8 mouse cellular contexts compared by ENCODE assay signal in genomic region chr1:67640353-67640752, GRCm38 (mm10).
DNase-seq lines count a peak whose midpoint lies in the region; ATAC-seq and TF ChIP-seq lines count a peak whose summit lies in the region.

No protein-coding gene starts in this region.

- no peak for ATAC-seq in intestine, postnatal 0 days
- no peak for ATAC-seq in stomach, postnatal 0 days (ENCODE audit: low FRiP score, low TSS enrichment)
- no peak for ATAC-seq in erythroblast, adult 5-6 weeks (replicated peaks; ENCODE audit: low FRiP score, poor library complexity, severe bottlenecking)

- no peak overlapping the region for H3K4me2 ChIP-seq in intestine, postnatal 0 days (replicated peaks; ENCODE audit: low read depth)
- H3K4me2 ChIP-seq in stomach, postnatal 0 days (replicated peaks; ENCODE audit: low read depth), result no peak overlapping the region

- no peaks in the 10 kb centered on the region for H3K4me1 ChIP-seq in kidney, adult 2 months (ENCODE audit: control insufficient read depth, insufficient read depth, low read length)
- H3K4me1 ChIP-seq in ES-Bruce4 (ENCODE audit: control insufficient read depth, insufficient read depth, low read length), result no peaks in the 10 kb centered on the region
- no peaks in the 10 kb centered on the region for H3K4me1 ChIP-seq in intestine, postnatal 0 days (replicated peaks; ENCODE audit: control insufficient read depth, insufficient read depth, low read length)
- no peaks in the 10 kb centered on the region for H3K4me1 ChIP-seq in stomach, postnatal 0 days (replicated peaks; ENCODE audit: control insufficient read depth, insufficient read depth)

- H3K9me3 ChIP-seq in ES-Bruce4 (replicated peaks; ENCODE audit: control insufficient read depth, insufficient read depth, low read length, poor library complexity, severe bottlenecking), result no peaks in the 10 kb centered on the region
- no peaks in the 10 kb centered on the region for H3K9me3 ChIP-seq in intestine, postnatal 0 days (ENCODE audit: control insufficient read depth)
- no peaks in the 10 kb centered on the region for H3K9me3 ChIP-seq in stomach, postnatal 0 days (ENCODE audit: control insufficient read depth, low read length)

- no peak overlapping the region for H3K9ac ChIP-seq in ES-Bruce4 (ENCODE audit: low read depth, poor library complexity, severe bottlenecking)
- no peak overlapping the region for H3K9ac ChIP-seq in intestine, postnatal 0 days (ENCODE audit: low read depth, low read length)
- no peak overlapping the region for H3K9ac ChIP-seq in stomach, postnatal 0 days (ENCODE audit: low read length)

- DNase-seq in kidney, adult 2 months, result peak; percentile 36
- DNase-seq in kidney, postnatal 10 days, result no peak
- DNase-seq in c-Kit-positive CD71-positive TER-119-positive erythroid progenitor cells, embryonic 14.5 days (ENCODE audit: low spot score), result peak; percentile 3
- DNase-seq in stomach, postnatal 0 days (ENCODE audit: low spot score), result no peak
- DNase-seq in left cerebral cortex, adult 8-10 months (ENCODE audit: low spot score in 2 of 2), result no peak

- H3K36me3 ChIP-seq in kidney, adult 2 months (ENCODE audit: control insufficient read depth, insufficient read depth, low read length), result no peaks in the 10 kb centered on the region
- no peaks in the 10 kb centered on the region for H3K36me3 ChIP-seq in ES-Bruce4 (ENCODE audit: control insufficient read depth, insufficient read depth, low read length, poor library complexity, severe bottlenecking)
- H3K36me3 ChIP-seq in intestine, postnatal 0 days (ENCODE audit: control insufficient read depth, insufficient read depth), result no peaks in the 10 kb centered on the region
- H3K36me3 ChIP-seq in stomach, postnatal 0 days (ENCODE audit: control insufficient read depth, insufficient read depth, low read length), result no peaks in the 10 kb centered on the region

- TF ChIP-seq POLR2A in kidney, adult 2 months (IDR thresholded peaks at IDR 0.05; ENCODE audit: low read depth, low read length), result no peak
- no peak for TF ChIP-seq POLR2A in ES-Bruce4 (IDR thresholded peaks at IDR 0.05; ENCODE audit: insufficient read depth, low read length)

- TF ChIP-seq EP300 in ES-Bruce4 (IDR thresholded peaks at IDR 0.05; ENCODE audit: insufficient read depth, low read depth, low read length), result no peak
- TF ChIP-seq EP300 in stomach, postnatal 0 days (optimal IDR thresholded peaks at IDR 0.05), result no peak

- 10% methylated on average over 9 of the region's 9 CpGs for WGBS in kidney, adult 2 months
- 20% methylated on average over 9 of the region's 9 CpGs for WGBS in intestine, postnatal 0 days
- 18% methylated on average over 9 of the region's 9 CpGs for WGBS in stomach, postnatal 0 days

- no peaks in the 10 kb centered on the region for H3K27me3 ChIP-seq in kidney, adult 2 months (replicated peaks; ENCODE audit: control insufficient read depth, insufficient read depth, low read length)
- H3K27me3 ChIP-seq in ES-Bruce4 (ENCODE audit: control insufficient read depth, insufficient read depth, low read length, poor library complexity, severe bottlenecking), result no peaks in the 10 kb centered on the region
- H3K27me3 ChIP-seq in intestine, postnatal 0 days (replicated peaks; ENCODE audit: control insufficient read depth, insufficient read depth, low read length), result no peaks in the 10 kb centered on the region
- H3K27me3 ChIP-seq in stomach, postnatal 0 days (ENCODE audit: control insufficient read depth, insufficient read depth, low read length), result no peaks in the 10 kb centered on the region

- no peak overlapping the region for H3K4me3 ChIP-seq in kidney, adult 2 months (ENCODE audit: insufficient read depth, low read depth, low read length)
- H3K4me3 ChIP-seq in ES-Bruce4 (ENCODE audit: low read depth, low read length), result no peak overlapping the region
- no peak overlapping the region for H3K4me3 ChIP-seq in intestine, postnatal 0 days (ENCODE audit: low read depth, low read length)
- H3K4me3 ChIP-seq in stomach, postnatal 0 days (ENCODE audit: low read depth, low read length), result no peak overlapping the region

- TF ChIP-seq CTCF in kidney, adult 2 months (conservative IDR thresholded peaks at IDR 0.05; ENCODE audit: insufficient read depth, insufficient read length, low read depth, low read length), result peak; percentile 23; the same call in 1 of the 2 replicates
- TF ChIP-seq CTCF in ES-Bruce4 (IDR thresholded peaks at IDR 0.05; ENCODE audit: low read depth, low read length), result peak; percentile 39
- TF ChIP-seq CTCF in intestine, postnatal 0 days (IDR thresholded peaks at IDR 0.05; ENCODE audit: low read depth), result peak; percentile 75
- peak; percentile 83 for TF ChIP-seq CTCF in stomach, postnatal 0 days (IDR thresholded peaks at IDR 0.05; ENCODE audit: low read depth)

- no peak overlapping the region for H3K27ac ChIP-seq in kidney, adult 2 months (ENCODE audit: insufficient read depth, low read depth, low read length)
- H3K27ac ChIP-seq in ES-Bruce4 (ENCODE audit: insufficient read depth, low read length), result no peak overlapping the region
- H3K27ac ChIP-seq in intestine, postnatal 0 days (ENCODE audit: low read depth, low read length), result no peak overlapping the region
- no peak overlapping the region for H3K27ac ChIP-seq in stomach, postnatal 0 days (replicated peaks)

Comparison
In these comparisons a context has a peak if more than half of its experiments do, and no peak if none do; other contexts are left out.
1. DNase-seq: peak in kidney, adult 2 months (single experiment) and c-Kit-positive CD71-positive TER-119-positive erythroid progenitor cells, embryonic 14.5 days (single experiment); none in kidney, postnatal 10 days (single experiment), stomach, postnatal 0 days (single experiment) and left cerebral cortex, adult 8-10 months (0 of 2).
2. CTCF ChIP-seq: peak in every context shown above with its lines; median percentile 83 in stomach, postnatal 0 days; 75 in intestine, postnatal 0 days; 39 in ES-Bruce4; 23 in kidney, adult 2 months.